ENCODE assay signal across 21 mouse cellular contexts in genomic region chr6:117942769-117943168, GRCm38 (mm10). TPM values are rescaled to one million over a fixed set of nuclear protein-coding genes. Genes with fewer than 3 reads are reported as not detected.
DNase-seq lines count a peak whose midpoint lies in the region; ATAC-seq and TF ChIP-seq lines count a peak whose summit lies in the region.
"Had no signal": no experiment of that assay in that cellular context is flagged by ENCODE, and none has a peak within 500 bp of the region (broad histone marks: within the 10 kb centered on the region; RNA-seq: fewer than 3 reads in every experiment).

No protein-coding gene starts in this region.

- no peaks in the 10 kb centered on the region for H3K27me3 ChIP-seq in intestine, embryonic 16.5 days (replicated peaks; ENCODE audit: control insufficient read depth, insufficient read depth, low read length)
- H3K27me3 ChIP-seq: CH12.LX; liver, embryonic 15.5 days had no signal

- H3K9ac ChIP-seq in intestine, embryonic 16.5 days (ENCODE audit: low read depth, low read length) = no peak overlapping the region
- H3K9ac ChIP-seq: liver, embryonic 15.5 days had no signal

- H3K4me1 ChIP-seq in intestine, embryonic 16.5 days (ENCODE audit: control insufficient read depth, insufficient read depth, low read length) = no peaks in the 10 kb centered on the region
- H3K4me1 ChIP-seq: liver, embryonic 15.5 days had no signal

- H3K4me2 ChIP-seq in intestine, embryonic 16.5 days (ENCODE audit: low read depth, low read length) = no peak overlapping the region
- H3K4me2 ChIP-seq: liver, embryonic 15.5 days had no signal

- no peak for TF ChIP-seq CTCF in layer of hippocampus, adult 2 months (conservative IDR thresholded peaks at IDR 0.05)

- peak; percentile 75 for ATAC-seq in frontal cortex, adult (ENCODE audit: low TSS enrichment)
- ATAC-seq in intestine, embryonic 16.5 days = no peak
- ATAC-seq in megakaryocyte, adult 5-6 weeks (ENCODE audit: poor library complexity, severe bottlenecking) = no peak
- ATAC-seq: inflammation-experienced regulatory T-cells, adult 6 months; midbrain, embryonic 16.5 days had no signal

- 81% methylated on average over 10 of the region's 10 CpGs for WGBS in intestine, embryonic 16.5 days

- peak overlapping the region; percentile 61; the same call in 1 of the 2 replicates for H3K27ac ChIP-seq in layer of hippocampus, adult 2 months
- H3K27ac ChIP-seq in intestine, embryonic 16.5 days (ENCODE audit: low read length) = no peak overlapping the region
- H3K27ac ChIP-seq: liver, embryonic 15.5 days; stomach, postnatal 0 days had no signal

- no peaks in the 10 kb centered on the region for H3K9me3 ChIP-seq in intestine, embryonic 16.5 days (ENCODE audit: control insufficient read depth, low read length)
- H3K9me3 ChIP-seq: liver, embryonic 15.5 days had no signal

- H3K36me3 ChIP-seq in intestine, embryonic 16.5 days (ENCODE audit: control insufficient read depth, insufficient read depth, low read length) = no peaks in the 10 kb centered on the region
- H3K36me3 ChIP-seq: liver, embryonic 15.5 days had no signal

- H3K4me3 ChIP-seq in layer of hippocampus, adult 2 months = no peak overlapping the region; the same call in 1 of the 2 replicates
- no peak overlapping the region for H3K4me3 ChIP-seq in intestine, embryonic 16.5 days (ENCODE audit: low read length)
- H3K4me3 ChIP-seq: liver, embryonic 15.5 days had no signal

- no peak for DNase-seq in frontal cortex, postnatal 25 days (ENCODE audit: low spot score in 2 of 2)
- peak; percentile 23 for DNase-seq in R1 (ENCODE audit: low read depth, low spot score)
- peak; percentile 84 for DNase-seq in cerebellum, adult 9-10 months
- peak; percentile 60 to 62 for DNase-seq in layer of hippocampus, adult 2 months (ENCODE audit: low spot score in 2 of 2)
- DNase-seq in urinary bladder, postnatal 14 days (ENCODE audit: low spot score) = no peak
- DNase-seq: adrenal gland, adult 2 months; gastrocnemius, postnatal 14 days; kidney, postnatal 10 days; lung, postnatal 14 days; thymus, postnatal 36 days had no signal

RNA-seq across cellular contexts. Expression of gene Fxyd4, which starts 5.3 kb away (rescaled TPM):
- total RNA-seq in layer of hippocampus, adult 2 months (2021) = not detected
- 1.2 and 2.0 TPM in 2 replicates for polyA plus RNA-seq in intestine, embryonic 16.5 days (2015; fragmentation: Nextera tagmentation; extraction: Ambion mirVana)
- not detected in 2 replicates for total RNA-seq in megakaryocyte, adult 5-6 weeks (2015)
- not detected in 2 replicates for total RNA-seq in megakaryocyte, adult 5-6 weeks (2017)
- total RNA-seq: adrenal gland, adult 2 months; CH12.LX; gastrocnemius, postnatal 14 days; heart, adult 8-10 months; megakaryocyte-erythroid progenitor cell, adult 5-6 weeks had no signal
- polyA plus RNA-seq: adrenal gland, adult 2 months; brain, embryonic 14.5 days had no signal

RNA-seq across cellular contexts. Expression of gene Hnrnpf, which starts 42.6 kb away (rescaled TPM):
- total RNA-seq in layer of hippocampus, adult 2 months (2021) = 100 to 1,000 TPM; 123 TPM
- polyA plus RNA-seq in intestine, embryonic 16.5 days (2015; fragmentation: Nextera tagmentation; extraction: Ambion mirVana) = 751 and 822 TPM in 2 replicates
- total RNA-seq in megakaryocyte, adult 5-6 weeks (2015) = 648 and 668 TPM in 2 replicates
- total RNA-seq in megakaryocyte, adult 5-6 weeks (2017) = 1,188 and 1,238 TPM in 2 replicates

Comparison
In these comparisons a context has a peak if more than half of its experiments do, and no peak if none do; other contexts are left out.
1. DNase-seq: peak in R1 (single experiment), cerebellum, adult 9-10 months (single experiment) and layer of hippocampus, adult 2 months (2 of 2); none in frontal cortex, postnatal 25 days (0 of 2) and urinary bladder, postnatal 14 days (single experiment).
2. RNA of gene Hnrnpf, which starts 42.6 kb away (total RNA-seq): 648 to 1,238 TPM in megakaryocyte, adult 5-6 weeks; 123 TPM in layer of hippocampus, adult 2 months; every median in the first group is over 4 times any median in the second.